Mouse (Mus musculus): ENCODE measurements at regions not wholly inside any gene's neighbourhood (a gene's known extent, or its start where the extent isn't known, plus 50 kb on each side); places are given as distances from the start of the nearest gene placed in this dataset.

- WGBS (ENCODE audit: insufficient replicate concordance), result 77% methylated on average over 5 of the region's 5 CpGs
- H3K27me3 ChIP-seq (ENCODE audit: control insufficient read depth, insufficient read depth, low read length), result no peaks in the 10 kb centered on the region
- no peak overlapping the region for H3K4me2 ChIP-seq
- H3K9ac ChIP-seq (ENCODE audit: low read depth, low read length), result no peak overlapping the region
- no peaks in the 10 kb centered on the region for H3K36me3 ChIP-seq (ENCODE audit: control insufficient read depth, insufficient read depth, low read length)
- H3K4me1 ChIP-seq (ENCODE audit: control insufficient read depth, insufficient read depth, low read length), result no peaks in the 10 kb centered on the region
- no peak overlapping the region for H3K27ac ChIP-seq (ENCODE audit: low read depth, low read length)
- no peak for ATAC-seq (replicated peaks; ENCODE audit: insufficient number of reproducible peaks, low FRiP score, low TSS enrichment)
- no peak overlapping the region for H3K4me3 ChIP-seq (ENCODE audit: low read depth, low read length)
- H3K9me3 ChIP-seq (replicated peaks; ENCODE audit: control insufficient read depth, low read length), result no peaks in the 10 kb centered on the region
These were observed 277.9 kb upstream of the Far2 start for GRCm38 (mm10) chr6:147769180-147769579.

- Histone ChIP-seq H3K4me3 (ENCODE audit: low read depth, low read length) (no peak overlapping the region), H3K9ac (ENCODE audit: low read depth, low read length) (no peak overlapping the region), H3K4me2 (no peak overlapping the region), H3K27me3 (ENCODE audit: control insufficient read depth, insufficient read depth, low read length) (no peaks in the 10 kb centered on the region), H3K4me1 (ENCODE audit: control insufficient read depth, insufficient read depth, low read length) (no peaks in the 10 kb centered on the region), H3K27ac (ENCODE audit: low read depth, low read length) (no peak overlapping the region), H3K36me3 (ENCODE audit: control insufficient read depth, insufficient read depth, low read length) (no peaks in the 10 kb centered on the region), H3K9me3 (replicated peaks; ENCODE audit: control insufficient read depth, low read length) (no peaks in the 10 kb centered on the region)
- ATAC-seq (replicated peaks; ENCODE audit: insufficient number of reproducible peaks, low FRiP score, low TSS enrichment), result no peak
These were observed 277.0 kb upstream of the Far2 start for GRCm38 (mm10) chr6:147770034-147770433.

GRCm38 (mm10) chr6:147771411-147771810 lies 275.6 kb upstream of the Far2 start:
- Histone ChIP-seq H3K9me3 (replicated peaks; ENCODE audit: control insufficient read depth, low read length) (no peaks in the 10 kb centered on the region), H3K4me1 (ENCODE audit: control insufficient read depth, insufficient read depth, low read length) (no peaks in the 10 kb centered on the region), H3K36me3 (ENCODE audit: control insufficient read depth, insufficient read depth, low read length) (no peaks in the 10 kb centered on the region), H3K9ac (ENCODE audit: low read depth, low read length) (no peak overlapping the region), H3K27me3 (ENCODE audit: control insufficient read depth, insufficient read depth, low read length) (no peaks in the 10 kb centered on the region), H3K27ac (ENCODE audit: low read depth, low read length) (no peak overlapping the region), H3K4me2 (no peak overlapping the region), H3K4me3 (ENCODE audit: low read depth, low read length) (no peak overlapping the region)
- no peak; the same call in 1 of the 2 replicates for ATAC-seq (replicated peaks; ENCODE audit: insufficient number of reproducible peaks, low FRiP score, low TSS enrichment)
- 24% methylated on average over 4 of the region's 4 CpGs for WGBS (ENCODE audit: insufficient replicate concordance)

- Histone ChIP-seq H3K4me2 (no peak overlapping the region), H3K36me3 (ENCODE audit: control insufficient read depth, insufficient read depth, low read length) (no peaks in the 10 kb centered on the region), H3K4me3 (ENCODE audit: low read depth, low read length) (no peak overlapping the region), H3K9me3 (replicated peaks; ENCODE audit: control insufficient read depth, low read length) (no peaks in the 10 kb centered on the region), H3K27me3 (ENCODE audit: control insufficient read depth, insufficient read depth, low read length) (no peaks in the 10 kb centered on the region), H3K9ac (ENCODE audit: low read depth, low read length) (no peak overlapping the region), H3K27ac (ENCODE audit: low read depth, low read length) (no peak overlapping the region), H3K4me1 (ENCODE audit: control insufficient read depth, insufficient read depth, low read length) (no peaks in the 10 kb centered on the region)
- WGBS (ENCODE audit: insufficient replicate concordance), result 67% methylated on average over 10 of the region's 10 CpGs
- ATAC-seq (replicated peaks; ENCODE audit: insufficient number of reproducible peaks, low FRiP score, low TSS enrichment), result no peak
These were observed 273.2 kb upstream of the Far2 start for GRCm38 (mm10) chr6:147773904-147774303.

- H3K36me3 ChIP-seq (ENCODE audit: control insufficient read depth, insufficient read depth, low read length), result no peaks in the 10 kb centered on the region
- H3K4me3 ChIP-seq (ENCODE audit: low read depth, low read length), result no peak overlapping the region
- 76% methylated on average over 6 of the region's 6 CpGs for WGBS (ENCODE audit: insufficient replicate concordance)
- no peaks in the 10 kb centered on the region for H3K4me1 ChIP-seq (ENCODE audit: control insufficient read depth, insufficient read depth, low read length)
- H3K27me3 ChIP-seq (ENCODE audit: control insufficient read depth, insufficient read depth, low read length), result no peaks in the 10 kb centered on the region
- H3K9ac ChIP-seq (ENCODE audit: low read depth, low read length), result no peak overlapping the region
- no peak overlapping the region for H3K4me2 ChIP-seq
- H3K9me3 ChIP-seq (replicated peaks; ENCODE audit: control insufficient read depth, low read length), result no peaks in the 10 kb centered on the region
- ATAC-seq (replicated peaks; ENCODE audit: insufficient number of reproducible peaks, low FRiP score, low TSS enrichment), result no peak
- no peak overlapping the region for H3K27ac ChIP-seq (ENCODE audit: low read depth, low read length)
These were observed 272.4 kb upstream of the Far2 start for GRCm38 (mm10) chr6:147774626-147775025.

- H3K27ac ChIP-seq (ENCODE audit: low read depth, low read length), result no peak overlapping the region
- no peak overlapping the region for H3K4me2 ChIP-seq
- no peak for ATAC-seq (replicated peaks; ENCODE audit: insufficient number of reproducible peaks, low FRiP score, low TSS enrichment)
- H3K36me3 ChIP-seq (ENCODE audit: control insufficient read depth, insufficient read depth, low read length), result no peaks in the 10 kb centered on the region
- H3K27me3 ChIP-seq (ENCODE audit: control insufficient read depth, insufficient read depth, low read length), result no peaks in the 10 kb centered on the region
- H3K9me3 ChIP-seq (replicated peaks; ENCODE audit: control insufficient read depth, low read length), result no peaks in the 10 kb centered on the region
- H3K4me3 ChIP-seq (ENCODE audit: low read depth, low read length), result no peak overlapping the region
- H3K4me1 ChIP-seq (ENCODE audit: control insufficient read depth, insufficient read depth, low read length), result no peaks in the 10 kb centered on the region
- WGBS (ENCODE audit: insufficient replicate concordance), result 89% methylated on average over 1 of the region's 1 CpGs
- no peak overlapping the region for H3K9ac ChIP-seq (ENCODE audit: low read depth, low read length)
These were observed 267.6 kb upstream of the Far2 start for GRCm38 (mm10) chr6:147779466-147779865.

GRCm38 (mm10) chr6:147784249-147784648 lies 262.8 kb upstream of the Far2 start:
- H3K27ac ChIP-seq (ENCODE audit: low read depth, low read length), result no peak overlapping the region
- no peak overlapping the region for H3K4me3 ChIP-seq (ENCODE audit: low read depth, low read length)
- no peak overlapping the region for H3K9ac ChIP-seq (ENCODE audit: low read depth, low read length)
- 78% methylated on average over 2 of the region's 2 CpGs for WGBS (ENCODE audit: insufficient replicate concordance)
- no peaks in the 10 kb centered on the region for H3K9me3 ChIP-seq (replicated peaks; ENCODE audit: control insufficient read depth, low read length)
- H3K27me3 ChIP-seq (ENCODE audit: control insufficient read depth, insufficient read depth, low read length), result no peaks in the 10 kb centered on the region
- no peaks in the 10 kb centered on the region; the same call in 1 of the 2 replicates for H3K4me1 ChIP-seq (ENCODE audit: control insufficient read depth, insufficient read depth, low read length)
- no peak overlapping the region for H3K4me2 ChIP-seq
- no peaks in the 10 kb centered on the region for H3K36me3 ChIP-seq (ENCODE audit: control insufficient read depth, insufficient read depth, low read length)
- ATAC-seq (replicated peaks; ENCODE audit: insufficient number of reproducible peaks, low FRiP score, low TSS enrichment), result no peak

GRCm38 (mm10) chr6:147784854-147785253 lies 262.2 kb upstream of the Far2 start:
- Histone ChIP-seq H3K4me3 (ENCODE audit: low read depth, low read length) (no peak overlapping the region), H3K27ac (ENCODE audit: low read depth, low read length) (no peak overlapping the region), H3K4me1 (ENCODE audit: control insufficient read depth, insufficient read depth, low read length) (no peaks in the 10 kb centered on the region; the same call in 1 of the 2 replicates), H3K9ac (ENCODE audit: low read depth, low read length) (no peak overlapping the region), H3K27me3 (ENCODE audit: control insufficient read depth, insufficient read depth, low read length) (no peaks in the 10 kb centered on the region), H3K4me2 (no peak overlapping the region), H3K9me3 (replicated peaks; ENCODE audit: control insufficient read depth, low read length) (no peaks in the 10 kb centered on the region), H3K36me3 (ENCODE audit: control insufficient read depth, insufficient read depth, low read length) (no peaks in the 10 kb centered on the region)
- WGBS (ENCODE audit: insufficient replicate concordance), result 74% methylated on average over 6 of the region's 6 CpGs
- no peak for ATAC-seq (replicated peaks; ENCODE audit: insufficient number of reproducible peaks, low FRiP score, low TSS enrichment)

- Histone ChIP-seq H3K4me1 (ENCODE audit: control insufficient read depth, insufficient read depth, low read length) (no peaks in the 10 kb centered on the region; the same call in 1 of the 2 replicates), H3K4me2 (no peak overlapping the region), H3K4me3 (ENCODE audit: low read depth, low read length) (no peak overlapping the region), H3K9me3 (replicated peaks; ENCODE audit: control insufficient read depth, low read length) (no peaks in the 10 kb centered on the region), H3K27ac (ENCODE audit: low read depth, low read length) (no peak overlapping the region), H3K27me3 (ENCODE audit: control insufficient read depth, insufficient read depth, low read length) (no peaks in the 10 kb centered on the region), H3K9ac (ENCODE audit: low read depth, low read length) (no peak overlapping the region), H3K36me3 (ENCODE audit: control insufficient read depth, insufficient read depth, low read length) (no peaks in the 10 kb centered on the region)
- no peak for ATAC-seq (replicated peaks; ENCODE audit: insufficient number of reproducible peaks, low FRiP score, low TSS enrichment)
- 59% methylated on average over 2 of the region's 2 CpGs for WGBS (ENCODE audit: insufficient replicate concordance)
These were observed 259.0 kb upstream of the Far2 start for GRCm38 (mm10) chr6:147788095-147788494.

All from heart, embryonic 11.5 days (tissue).